Mouse (Mus musculus) hindbrain, embryonic 16.5 days (tissue): Measurements from ENCODE around the gene Ints5. TPM values are rescaled to one million over a fixed set of nuclear protein-coding genes. Genes with fewer than 3 reads are reported as not detected.
"Not testable (repeated sequence)": the region's sequence is repeated elsewhere in the genome, so short reads cannot be mapped to it uniquely, and the experiment has no call there.

ENCODE experiments used
- ATAC-seq: fragments of 200-750 bp; cut with Nextera tagmentation; 2 replicates; pipeline ENCODE4 v1.8.0; 2017; ENCODE audit warnings: moderate TSS enrichment, moderate library complexity
- H3K27ac ChIP-seq: fragments of 300-500 bp; sonication (generic); 2 replicates; pipeline ENCODE4 v1.5.1; 2014; ENCODE audit warnings: low read depth, mild to moderate bottlenecking, control low read depth, low read length, moderate library complexity
- H3K27me3 ChIP-seq: fragments of 300-500 bp; sonication (generic); replicated peaks from 2 replicates; pipeline ENCODE4 v1.6.1; 2014; ENCODE audit warnings: low read length; ENCODE audit not compliant: control insufficient read depth, insufficient read depth
- H3K36me3 ChIP-seq: fragments of 300-500 bp; sonication (generic); 2 replicates; pipeline ENCODE4 v1.6.1; 2014; ENCODE audit warnings: mild to moderate bottlenecking, low read length, moderate library complexity, mixed read lengths; ENCODE audit not compliant: control insufficient read depth, insufficient read depth
- H3K4me1 ChIP-seq: fragments of 300-500 bp; sonication (generic); 2 replicates; pipeline ENCODE4 v1.6.1; 2014; ENCODE audit warnings: low read depth, low read length; ENCODE audit not compliant: control insufficient read depth, insufficient read depth
- H3K4me2 ChIP-seq: fragments of 300-500 bp; sonication (generic); 2 replicates; pipeline ENCODE4 v1.6.1; 2014; ENCODE audit warnings: mild to moderate bottlenecking, low read length, control low read depth, moderate library complexity
- H3K4me3 ChIP-seq: fragments of 300-500 bp; sonication (generic); 2 replicates; pipeline ENCODE4 v1.5.1; 2014; ENCODE audit warnings: mild to moderate bottlenecking, low read length, control low read depth, moderate library complexity
- H3K9ac ChIP-seq: fragments of 300-500 bp; sonication (generic); 2 replicates; pipeline ENCODE4 v1.6.1; 2014; ENCODE audit warnings: low read depth, mild to moderate bottlenecking, control low read depth, low read length, moderate library complexity
- H3K9me3 ChIP-seq: fragments of 300-500 bp; sonication (generic); 2 replicates; pipeline ENCODE4 v1.6.1; 2014; ENCODE audit warnings: mild to moderate bottlenecking, low read length, moderate library complexity; ENCODE audit not compliant: control insufficient read depth
- WGBS: fragments of 180-500 bp; shearing (Covaris S2); extraction: QIAGEN DNeasy Blood & Tissue Kit; methylation state at CpG from one replicate; pipeline ENCODE4 v1.1.7; 2014; 5-methylcytosine and 5-hydroxymethylcytosine counted together
- polyA plus RNA-seq: library from polyadenylated mRNA; unstranded; fragments of >200 nt; fragmentation: Nextera tagmentation; extraction: Ambion mirVana; gene quantifications from 2 replicates; pipeline ENCODE4 v1.2.1, GENCODE M21; 2015

Gene Ints5
- polyA plus RNA-seq, 1 experiment from 2014 or later, result 31.1 TPM

DNA sequence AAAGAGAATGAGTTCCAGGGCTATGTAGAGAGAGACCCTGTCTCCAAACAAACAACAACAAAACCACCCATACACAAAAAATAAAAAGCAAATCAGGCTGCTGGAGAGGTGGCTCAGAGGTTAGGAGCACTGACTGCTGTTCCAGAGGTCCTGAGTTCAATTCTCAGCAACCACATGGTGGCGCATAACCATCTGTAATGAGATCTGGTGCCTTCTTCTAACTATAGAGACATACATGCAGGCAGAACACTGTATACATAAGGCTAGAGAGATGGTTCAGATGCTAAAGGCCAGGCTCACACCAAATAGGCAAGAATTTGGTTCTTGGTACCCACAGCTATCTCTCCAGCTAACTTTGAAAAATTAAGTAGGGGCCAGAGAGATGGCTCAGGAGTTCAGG lies 33.8 kb upstream of the Ints5 start:
- WGBS, result 15% methylated on average over 1 of the region's 1 CpGs
- H3K9ac ChIP-seq, result no peak overlapping the region
- no peak overlapping the region for H3K27ac ChIP-seq
- no peak overlapping the region for H3K4me3 ChIP-seq
- no peaks in the 10 kb centered on the region for H3K4me1 ChIP-seq
- H3K4me2 ChIP-seq, result no peak overlapping the region
- no peak for ATAC-seq
- H3K36me3 ChIP-seq, result no peaks in the 10 kb centered on the region
- H3K27me3 ChIP-seq, result no peaks in the 10 kb centered on the region
- no peaks in the 10 kb centered on the region for H3K9me3 ChIP-seq

DNA sequence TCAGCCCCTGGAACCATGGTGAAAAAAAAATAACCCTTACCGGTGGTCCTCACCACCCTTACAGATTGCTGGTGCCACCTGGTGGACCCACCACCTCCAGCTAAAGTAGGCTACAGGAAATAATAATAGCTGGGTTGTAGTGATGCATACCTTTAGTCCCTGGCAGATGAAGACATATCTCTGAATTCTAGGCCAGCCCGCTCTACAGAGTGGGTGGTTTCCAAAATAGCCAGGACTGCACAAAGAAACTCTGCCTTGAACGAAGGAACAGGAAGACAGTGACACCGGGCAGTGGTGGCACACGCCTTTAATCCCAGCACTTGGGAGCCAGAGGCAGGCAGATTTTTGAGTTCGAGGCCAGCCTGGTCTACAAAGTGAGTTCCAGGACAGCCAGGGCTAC lies 28.5 kb upstream of the Ints5 start:
- 85% methylated on average over 6 of the region's 6 CpGs for WGBS
- no peak for ATAC-seq
- Histone ChIP-seq H3K9me3 (no peaks in the 10 kb centered on the region), H3K27me3 (no peaks in the 10 kb centered on the region), H3K4me1 (no peaks in the 10 kb centered on the region), H3K4me2 (no peak overlapping the region), H3K27ac (no peak overlapping the region), H3K9ac (no peak overlapping the region), H3K36me3 (no peaks in the 10 kb centered on the region), H3K4me3 (no peak overlapping the region)

DNA sequence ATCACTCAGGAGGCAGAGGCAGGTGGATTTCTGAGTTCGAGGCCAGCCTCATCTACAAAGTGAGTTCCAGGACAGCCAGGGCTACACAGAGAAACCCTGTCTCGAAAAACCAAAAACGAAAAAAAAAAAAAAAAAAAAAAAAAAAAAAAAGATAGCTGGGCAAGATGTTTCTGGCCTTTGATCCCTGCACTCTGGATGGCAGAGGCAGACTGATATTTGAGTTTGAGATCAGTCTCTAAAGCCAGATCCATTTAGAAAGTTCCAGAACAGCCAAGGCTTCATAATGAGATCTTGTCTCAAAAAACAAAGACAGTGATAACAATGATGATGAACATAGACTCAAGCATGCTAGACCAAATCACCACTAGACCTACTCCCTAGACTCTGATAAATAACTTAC lies 22.4 kb upstream of the Ints5 start:
- 87% methylated on average over 3 of the region's 3 CpGs for WGBS
- not testable (repeated sequence) for H3K27ac ChIP-seq, H3K4me3 ChIP-seq, H3K27me3 ChIP-seq, H3K9ac ChIP-seq, ATAC-seq, H3K9me3 ChIP-seq
- Histone ChIP-seq H3K4me2 (peak overlapping the region; percentile 62), H3K36me3 (peaks cover 18% of the 10 kb centered on the region), H3K4me1 (peaks cover 11% of the 10 kb centered on the region)

DNA sequence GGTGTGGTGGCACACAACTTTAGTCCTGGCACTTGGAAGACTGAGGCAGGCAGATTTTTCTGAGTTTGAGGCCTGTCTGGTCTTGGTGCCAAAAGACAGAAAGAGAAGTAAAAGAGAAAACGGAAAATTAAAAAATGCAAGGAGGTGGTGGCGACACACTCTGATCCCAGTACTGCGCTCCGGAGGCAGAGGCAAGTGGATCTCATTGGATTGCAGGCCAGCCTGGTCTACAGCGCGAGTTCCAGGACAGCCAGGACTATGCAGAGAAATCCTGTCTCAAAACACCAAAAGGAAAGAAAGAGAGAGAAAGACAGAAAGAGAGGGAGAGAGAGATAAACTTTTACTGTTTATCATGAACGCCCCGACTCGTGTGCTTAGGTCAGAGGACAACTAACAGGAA lies 22.0 kb upstream of the Ints5 start:
- H3K36me3 ChIP-seq, result peaks cover 22% of the 10 kb centered on the region
- peaks cover 11% of the 10 kb centered on the region for H3K4me1 ChIP-seq
- H3K9me3 ChIP-seq, result no peaks in the 10 kb centered on the region
- H3K9ac ChIP-seq, result peak overlapping the region; percentile 66
- no peaks in the 10 kb centered on the region for H3K27me3 ChIP-seq
- peak; percentile 41 for ATAC-seq
- WGBS, result 58% methylated on average over 9 of the region's 9 CpGs
- H3K4me3 ChIP-seq, result peak overlapping the region; percentile 75
- H3K27ac ChIP-seq, result peak overlapping the region; percentile 76; the same call in 1 of the 2 replicates
- H3K4me2 ChIP-seq, result peak overlapping the region; percentile 62

DNA sequence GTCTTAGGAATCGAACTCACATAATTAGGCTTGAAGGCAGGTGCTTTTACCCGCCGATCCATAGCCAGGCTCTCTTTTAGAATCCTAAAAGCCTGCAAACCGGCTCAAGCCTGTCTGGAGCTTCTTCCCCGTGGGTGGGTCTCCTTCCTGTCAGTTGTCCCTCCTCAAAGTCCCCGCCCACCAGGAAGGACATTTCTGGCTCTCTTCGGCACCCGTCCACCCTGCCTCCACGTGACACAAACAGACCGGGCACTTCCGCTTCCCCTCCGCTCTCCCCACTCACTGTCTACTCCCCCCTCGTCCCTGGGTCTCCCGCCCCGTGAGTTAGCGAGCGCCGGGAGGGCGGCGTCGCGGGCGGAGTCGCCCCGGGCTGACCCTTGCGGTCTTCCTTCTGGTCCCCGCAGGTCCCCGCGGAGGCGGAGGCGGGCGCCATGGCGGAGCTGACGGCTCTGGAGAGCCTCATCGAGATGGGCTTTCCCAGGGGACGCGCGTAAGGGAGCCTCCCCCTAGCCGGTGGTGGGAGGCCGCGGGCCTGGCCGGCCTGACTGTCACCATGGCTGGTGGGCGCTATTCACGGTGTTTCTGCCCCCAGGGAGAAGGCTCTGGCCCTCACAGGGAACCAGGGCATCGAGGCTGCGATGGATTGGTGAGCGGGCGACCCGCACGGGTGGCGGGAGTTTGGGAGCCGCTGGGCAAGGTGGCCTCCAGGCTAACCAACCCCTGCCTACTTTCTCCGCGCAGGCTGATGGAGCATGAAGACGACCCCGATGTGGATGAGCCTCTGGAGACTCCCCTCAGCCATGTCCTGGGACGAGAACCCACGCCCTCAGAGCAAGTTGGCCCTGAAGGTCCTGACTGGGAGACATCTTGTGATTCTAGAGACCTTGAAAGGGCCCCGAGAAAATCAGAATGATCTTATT lies 21.3 kb upstream of the Ints5 start, which contains the start of gene Ubxn1:
Gene Ubxn1, plus strand, starts transcription at position 230 of the 920 bp plus-strand sequence.
- peak within 1 kb of the TSS; percentile 76 for H3K27ac ChIP-seq
- peak within 1 kb of the TSS; percentile 81 for H3K4me2 ChIP-seq
- H3K36me3 ChIP-seq, result peaks cover 25% of the 10 kb centered on the region
- H3K9me3 ChIP-seq, result no peaks in the 10 kb centered on the region
- H3K27me3 ChIP-seq, result no peaks in the 10 kb centered on the region
- ATAC-seq, result peak; percentile 97
- peak within 1 kb of the TSS; percentile 86 for H3K9ac ChIP-seq
- 2% methylated on average over 59 of the region's 59 CpGs for WGBS
- peaks cover 11% of the 10 kb centered on the region for H3K4me1 ChIP-seq
- H3K4me3 ChIP-seq, result peak within 1 kb of the TSS; percentile 75

DNA sequence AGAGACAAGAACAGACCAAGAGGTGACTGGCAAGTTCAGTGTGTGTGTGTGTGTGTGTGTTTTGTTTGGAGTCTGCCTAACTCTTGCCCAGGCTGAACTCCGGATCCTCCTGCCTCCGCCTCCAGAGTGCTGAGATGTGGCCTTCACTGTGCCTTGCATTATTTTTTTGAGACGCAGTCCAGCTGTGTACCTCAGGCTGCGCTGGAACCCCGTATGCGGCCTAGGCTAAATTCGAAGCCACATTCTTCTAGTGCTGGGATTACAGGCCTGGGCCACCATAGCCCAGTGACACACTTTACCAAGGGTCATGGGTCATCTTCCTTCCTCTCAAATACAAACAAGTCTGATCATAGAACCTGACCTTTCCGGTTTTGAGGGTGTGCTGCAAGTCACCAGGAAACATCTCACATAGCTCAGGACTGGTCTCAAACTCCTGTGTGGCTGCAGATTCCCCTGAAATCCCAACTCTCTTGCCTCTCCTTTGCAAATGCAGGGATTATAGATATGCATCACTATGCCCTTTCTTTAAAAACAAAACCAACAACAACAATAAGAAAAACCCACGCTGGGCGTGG lies 20.5 kb upstream of the Ints5 start:
- ATAC-seq, result no peak
- peaks cover 11% of the 10 kb centered on the region for H3K4me1 ChIP-seq
- H3K27me3 ChIP-seq, result no peaks in the 10 kb centered on the region
- H3K4me3 ChIP-seq, result peak overlapping the region; percentile 75
- no peaks in the 10 kb centered on the region for H3K9me3 ChIP-seq
- WGBS, result 78% methylated on average over 10 of the region's 10 CpGs
- H3K4me2 ChIP-seq, result peak overlapping the region; percentile 81
- peak overlapping the region; percentile 86 for H3K9ac ChIP-seq
- H3K36me3 ChIP-seq, result peaks cover 26% of the 10 kb centered on the region
- H3K27ac ChIP-seq, result no peak overlapping the region

DNA sequence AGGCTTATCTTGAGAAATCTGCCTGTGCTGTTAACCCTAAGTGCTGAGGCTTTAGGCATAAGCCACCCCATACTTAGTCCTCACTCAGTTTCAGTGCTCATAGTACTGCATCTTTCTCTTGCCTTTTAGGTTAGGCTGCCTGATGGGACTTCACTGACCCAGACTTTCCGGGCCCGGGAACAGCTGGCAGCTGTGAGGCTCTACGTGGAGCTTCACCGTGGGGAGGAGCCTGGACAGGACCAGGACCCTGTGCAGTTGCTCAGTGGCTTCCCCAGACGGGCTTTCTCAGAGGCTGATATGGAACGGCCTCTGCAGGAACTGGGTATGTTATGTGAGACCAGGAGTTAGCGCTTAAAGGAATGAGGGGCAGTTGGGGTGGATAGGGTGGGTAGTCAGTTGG lies 17.8 kb upstream of the Ints5 start:
- Histone ChIP-seq H3K4me2 (no peak overlapping the region), H3K9ac (no peak overlapping the region), H3K4me1 (peaks cover 18% of the 10 kb centered on the region), H3K27me3 (no peaks in the 10 kb centered on the region), H3K4me3 (no peak overlapping the region), H3K36me3 (peaks cover 30% of the 10 kb centered on the region), H3K9me3 (no peaks in the 10 kb centered on the region), H3K27ac (no peak overlapping the region)
- no peak for ATAC-seq
- 96% methylated on average over 7 of the region's 7 CpGs for WGBS

DNA sequence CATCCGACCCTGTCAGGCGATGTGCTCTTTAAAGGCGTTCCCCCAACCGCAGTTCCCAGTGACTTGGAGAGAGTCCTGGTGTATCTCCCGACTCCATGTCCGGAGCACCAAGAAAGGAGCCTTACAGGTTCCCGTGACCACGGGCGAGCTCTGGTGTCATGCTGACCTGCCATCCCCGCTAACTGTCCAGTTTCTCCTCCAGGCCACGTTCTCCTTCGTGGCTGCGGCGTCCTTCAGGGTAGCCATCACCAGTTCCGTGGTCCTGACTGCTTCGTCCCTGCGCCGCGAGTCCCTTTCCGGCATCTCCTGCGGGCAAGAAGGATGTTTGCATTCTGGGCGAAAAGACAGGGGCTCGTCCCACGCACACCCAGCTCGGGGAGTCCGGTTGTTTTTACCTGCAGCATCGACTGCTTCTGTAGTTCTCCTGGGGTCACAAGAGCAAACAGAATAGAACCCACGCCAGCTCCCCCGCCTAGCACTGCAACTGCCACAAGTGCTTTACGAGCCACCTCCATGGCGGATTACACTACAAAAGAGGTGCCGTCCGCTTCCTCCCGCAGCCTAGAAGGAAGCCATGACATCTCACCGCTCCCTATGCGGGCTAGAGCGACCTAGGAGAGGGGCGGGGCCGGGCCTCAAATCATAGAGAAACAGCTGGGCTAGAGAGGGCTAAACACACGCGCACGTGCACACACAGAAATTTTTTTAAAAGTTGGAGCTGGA lies 12.3 kb upstream of the Ints5 start, which contains the start of gene Uqcc3:
Gene Uqcc3, minus strand, starts transcription at position 613 of the 723 bp plus-strand sequence.
- H3K27ac ChIP-seq, result peak within 1 kb of the TSS; percentile 81
- ATAC-seq, result peak; percentile 96
- H3K9me3 ChIP-seq, result no peaks in the 10 kb centered on the region
- H3K4me3 ChIP-seq, result peak within 1 kb of the TSS; percentile 62
- H3K27me3 ChIP-seq, result no peaks in the 10 kb centered on the region
- H3K36me3 ChIP-seq, result peaks cover 11% of the 10 kb centered on the region; the same call in 1 of the 2 replicates
- peaks cover 9% of the 10 kb centered on the region for H3K4me1 ChIP-seq
- H3K9ac ChIP-seq, result peak within 1 kb of the TSS; percentile 77
- peak within 1 kb of the TSS; percentile 86 for H3K4me2 ChIP-seq
- WGBS, result under 1% methylated on average over 42 of the region's 42 CpGs

DNA sequence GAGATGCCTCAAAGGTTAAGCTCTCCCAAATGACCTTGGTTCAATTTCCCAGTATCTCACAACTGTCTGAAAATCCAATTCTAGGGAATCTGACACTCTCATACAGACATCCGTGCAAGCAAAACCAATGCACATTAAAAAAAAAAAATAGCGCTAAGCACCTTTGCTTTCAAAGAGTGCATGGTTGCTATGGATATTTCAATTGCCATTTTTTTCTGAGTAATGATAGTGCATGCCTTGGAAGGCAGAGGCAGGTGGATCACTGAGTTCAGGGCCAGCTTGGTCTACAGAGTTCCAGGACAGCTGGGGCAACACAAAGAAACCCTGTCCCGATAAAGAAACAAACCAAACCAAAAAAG lies 11.8 kb upstream of the Ints5 start:
- peak overlapping the region; percentile 86 for H3K4me2 ChIP-seq
- WGBS, result 23% methylated on average over 3 of the region's 3 CpGs
- ATAC-seq, result no peak
- peaks cover 9% of the 10 kb centered on the region for H3K4me1 ChIP-seq
- no peaks in the 10 kb centered on the region for H3K27me3 ChIP-seq
- no peaks in the 10 kb centered on the region for H3K9me3 ChIP-seq
- peak overlapping the region; percentile 62 for H3K4me3 ChIP-seq
- peak overlapping the region; percentile 77 for H3K9ac ChIP-seq
- H3K36me3 ChIP-seq, result peaks cover 7% of the 10 kb centered on the region; the same call in 1 of the 2 replicates
- H3K27ac ChIP-seq, result peak overlapping the region; percentile 81
